Mouse (Mus musculus) forebrain, embryonic 14.5 days (tissue): ENCODE results near the gene Sema7a. TPM values are rescaled to one million over a fixed set of nuclear protein-coding genes. Genes with fewer than 3 reads are reported as not detected.

ENCODE experiments used
- ATAC-seq: fragments of 200-750 bp; cut with Nextera tagmentation; 2 replicates; pipeline ENCODE4 v1.8.0; 2017; ENCODE audit warnings: mild to moderate bottlenecking, moderate library complexity
- DNase-seq: peaks from one replicate; pipeline ENCODE4 v3.0.0-alpha.2; 2015; ENCODE audit warnings: low spot score
- H3K27ac ChIP-seq: fragments of 300-500 bp; sonication (generic); 2 replicates; pipeline ENCODE4 v1.5.1; 2014; ENCODE audit warnings: low read depth, mild to moderate bottlenecking, control low read depth, low read length, moderate library complexity
- H3K27me3 ChIP-seq: fragments of 300-500 bp; sonication (generic); replicated peaks from 2 replicates; pipeline ENCODE4 v1.6.1; 2014; ENCODE audit warnings: low read length, control low read depth, mixed read lengths; ENCODE audit not compliant: control insufficient read depth, insufficient read depth
- H3K36me3 ChIP-seq: fragments of 300-500 bp; sonication (generic); 2 replicates; pipeline ENCODE4 v1.6.1; 2014; ENCODE audit warnings: low read length, control low read depth; ENCODE audit not compliant: control insufficient read depth, insufficient read depth
- H3K4me1 ChIP-seq: fragments of 300-500 bp; sonication (generic); 2 replicates; pipeline ENCODE4 v1.6.1; 2014; ENCODE audit warnings: antibody characterized with exemption, low read length, control low read depth; ENCODE audit not compliant: control insufficient read depth, insufficient read depth
- H3K4me2 ChIP-seq: fragments of 300-500 bp; sonication (generic); 2 replicates; pipeline ENCODE4 v1.6.1; 2014; ENCODE audit warnings: mild to moderate bottlenecking, control low read depth, low read length
- H3K4me3 ChIP-seq: fragments of 300-500 bp; sonication (generic); 2 replicates; pipeline ENCODE4 v1.5.1; 2014; ENCODE audit warnings: low read depth, low read length, control low read depth
- H3K9ac ChIP-seq: fragments of 300-500 bp; sonication (generic); 2 replicates; pipeline ENCODE4 v1.6.1; 2014; ENCODE audit warnings: mild to moderate bottlenecking, low read length, control low read depth, moderate library complexity
- H3K9me3 ChIP-seq: fragments of 300-500 bp; sonication (generic); replicated peaks from 2 replicates; pipeline ENCODE4 v1.6.1; 2016; ENCODE audit warnings: low read length, control low read depth, mixed read lengths; ENCODE audit not compliant: control insufficient read depth
- whole genome bisulfite sequencing: fragments of 180-500 bp; shearing (Covaris S2); extraction: QIAGEN DNeasy Blood & Tissue Kit; methylation state at CpG from one replicate; pipeline ENCODE4 v1.1.7; 2014; 5-methylcytosine and 5-hydroxymethylcytosine counted together
- polyA plus RNA-seq: library from polyadenylated mRNA; unstranded; fragments of >200 nt; fragmentation: Nextera tagmentation; extraction: Ambion mirVana; gene quantifications from 2 replicates; pipeline ENCODE4 v1.2.1, GENCODE M21; 2014

Gene Sema7a
- 3.6 and 6.2 TPM in 2 replicates for polyA plus RNA-seq

GRCm38 (mm10) chr9:57939431-57940348, at the start of gene Sema7a:
TSS of gene Sema7a (plus strand) at chr9:57940112.
- Histone ChIP-seq H3K9ac (peak within 1 kb of the TSS; percentile 91), H3K4me2 (peak within 1 kb of the TSS; percentile 88), H3K9me3 (no peaks in the 10 kb centered on the region), H3K4me1 (peaks cover 19% of the 10 kb centered on the region), H3K27ac (peak within 1 kb of the TSS; percentile 95), H3K4me3 (peak within 1 kb of the TSS; percentile 81), H3K36me3 (no peaks in the 10 kb centered on the region), H3K27me3 (no peaks in the 10 kb centered on the region; the same call in 1 of the 2 replicates)
- peak; percentile 87 for ATAC-seq
- DNase-seq = peak; percentile 88
- WGBS = under 1% methylated on average over 48 of the region's 60 CpGs

DNA sequence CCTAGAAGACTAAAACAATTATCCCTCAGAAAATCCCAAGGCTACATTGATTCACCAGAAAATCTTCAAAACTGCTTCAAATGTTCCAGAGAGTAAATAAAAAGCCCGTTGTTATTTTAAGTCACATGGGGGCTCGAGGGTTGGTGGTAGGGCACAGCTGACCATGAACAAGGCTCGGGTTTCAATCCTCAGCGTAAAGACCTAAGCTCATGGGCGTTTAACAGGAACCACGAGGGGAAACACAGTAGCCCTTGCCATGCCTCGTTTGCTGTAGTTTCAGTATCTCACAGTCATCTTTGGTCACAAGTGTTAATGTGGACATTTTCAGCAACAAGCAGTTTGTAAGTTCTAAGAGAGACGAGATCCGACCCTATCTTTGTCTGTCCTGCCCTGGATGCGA, 39.4 kb upstream of the Sema7a start:
- Histone ChIP-seq H3K4me3 (no peak overlapping the region), H3K36me3 (no peaks in the 10 kb centered on the region), H3K4me1 (peaks cover 20% of the 10 kb centered on the region), H3K27ac (peak overlapping the region; percentile 81; the same call in 1 of the 2 replicates), H3K9me3 (no peaks in the 10 kb centered on the region), H3K27me3 (no peaks in the 10 kb centered on the region), H3K9ac (no peak overlapping the region), H3K4me2 (peak overlapping the region; percentile 32; the same call in 1 of the 2 replicates)
- DNase-seq (no peak), ATAC-seq (no peak)
- WGBS = 51% methylated on average over 10 of the region's 10 CpGs

GRCm38 (mm10) chr9:57901197-57901596, 38.7 kb upstream of the Sema7a start:
- peak; percentile 86 for ATAC-seq
- Histone ChIP-seq H3K36me3 (no peaks in the 10 kb centered on the region), H3K9me3 (no peaks in the 10 kb centered on the region), H3K27ac (peak overlapping the region; percentile 81), H3K4me2 (peak overlapping the region; percentile 32), H3K9ac (peak overlapping the region; percentile 43; the same call in 1 of the 2 replicates), H3K4me3 (no peak overlapping the region), H3K4me1 (peaks cover 20% of the 10 kb centered on the region), H3K27me3 (no peaks in the 10 kb centered on the region)
- peak; percentile 63 for DNase-seq
- WGBS = 6% methylated on average over 9 of the region's 9 CpGs

GRCm38 (mm10) chr9:57901601-57902000, 38.3 kb upstream of the Sema7a start:
- Histone ChIP-seq H3K27me3 (no peaks in the 10 kb centered on the region), H3K4me3 (no peak overlapping the region), H3K4me2 (peak overlapping the region; percentile 32), H3K9ac (peak overlapping the region; percentile 43; the same call in 1 of the 2 replicates), H3K9me3 (no peaks in the 10 kb centered on the region), H3K36me3 (no peaks in the 10 kb centered on the region), H3K4me1 (peaks cover 20% of the 10 kb centered on the region), H3K27ac (peak overlapping the region; percentile 81)
- DNase-seq (peak; percentile 78), ATAC-seq (peak; percentile 89)
- 2% methylated on average over 3 of the region's 3 CpGs for WGBS

GRCm38 (mm10) chr9:57902132-57902531, 37.8 kb upstream of the Sema7a start:
- no peaks in the 10 kb centered on the region for H3K36me3 ChIP-seq
- ATAC-seq (0 out of 2 replicates have a peak, but pooled peaks have one; percentile 40), DNase-seq (no peak)
- H3K4me1 ChIP-seq = peaks cover 20% of the 10 kb centered on the region
- H3K9ac ChIP-seq = no peak overlapping the region
- no peak overlapping the region for H3K4me3 ChIP-seq
- 34% methylated on average over 4 of the region's 4 CpGs for WGBS
- peak overlapping the region; percentile 81 for H3K27ac ChIP-seq
- no peak overlapping the region for H3K4me2 ChIP-seq
- H3K9me3 ChIP-seq = no peaks in the 10 kb centered on the region
- no peaks in the 10 kb centered on the region for H3K27me3 ChIP-seq

DNA sequence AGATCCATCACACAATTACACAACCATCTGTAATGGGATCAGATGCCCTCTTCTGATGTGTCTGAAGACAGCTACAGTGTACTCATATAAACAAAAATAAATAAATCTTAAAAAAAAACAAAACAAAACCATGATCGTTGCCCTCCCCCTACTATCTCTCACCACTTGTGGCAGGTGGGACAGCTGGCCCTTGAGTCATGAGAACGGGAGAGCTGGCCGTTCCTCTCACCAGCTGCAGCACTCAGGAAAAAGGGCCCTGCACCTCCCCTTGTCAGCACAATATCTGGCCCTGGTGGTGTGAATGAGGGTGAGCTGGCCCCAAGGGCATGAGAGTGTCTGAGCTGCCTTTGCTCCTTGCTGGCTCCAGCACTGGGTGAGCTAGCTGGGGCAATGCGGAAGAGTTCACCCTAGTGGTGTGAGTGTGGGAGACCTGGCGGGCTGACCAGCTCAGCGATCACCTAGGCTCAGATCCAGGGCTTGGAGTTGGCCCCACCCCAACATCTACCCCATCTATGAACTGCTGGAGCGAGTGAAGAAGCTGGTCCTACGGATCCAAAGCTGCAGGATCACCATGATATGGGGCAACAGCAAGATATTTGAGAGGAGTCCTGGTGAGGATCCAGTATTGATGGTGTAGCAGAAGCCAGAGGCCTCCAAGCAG, 36.2 kb upstream of the Sema7a start:
- 80% methylated on average over 8 of the region's 8 CpGs for WGBS
- Histone ChIP-seq H3K4me3 (no peak overlapping the region), H3K27me3 (no peaks in the 10 kb centered on the region), H3K4me2 (no peak overlapping the region), H3K9me3 (no peaks in the 10 kb centered on the region), H3K9ac (no peak overlapping the region), H3K36me3 (no peaks in the 10 kb centered on the region), H3K4me1 (peaks cover 20% of the 10 kb centered on the region), H3K27ac (no peak overlapping the region)
- ATAC-seq (no peak), DNase-seq (no peak)

DNA sequence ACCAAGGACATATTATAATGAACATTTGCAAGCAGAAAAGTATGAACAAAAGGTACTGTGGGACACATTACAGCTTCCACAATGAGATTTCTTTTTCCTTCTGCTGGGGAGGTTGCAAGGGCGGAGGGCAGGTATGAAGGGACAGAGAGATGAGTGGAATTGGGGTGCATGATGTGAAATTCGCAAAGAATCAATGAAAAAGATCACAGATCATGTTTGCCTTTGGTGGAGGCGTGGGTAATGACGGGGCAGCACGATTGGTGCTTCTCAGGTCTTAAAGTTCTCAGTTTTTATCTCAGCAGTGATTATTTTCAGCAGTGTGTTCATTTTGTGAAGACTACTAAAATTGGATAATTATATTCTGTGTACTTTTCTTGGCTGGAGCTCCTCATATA, 35.7 kb upstream of the Sema7a start:
- Histone ChIP-seq H3K27ac (no peak overlapping the region), H3K4me1 (peaks cover 20% of the 10 kb centered on the region), H3K4me2 (no peak overlapping the region), H3K27me3 (no peaks in the 10 kb centered on the region), H3K36me3 (no peaks in the 10 kb centered on the region), H3K4me3 (no peak overlapping the region), H3K9ac (no peak overlapping the region), H3K9me3 (no peaks in the 10 kb centered on the region)
- ATAC-seq (no peak), DNase-seq (no peak)
- WGBS = 92% methylated on average over 5 of the region's 5 CpGs

DNA sequence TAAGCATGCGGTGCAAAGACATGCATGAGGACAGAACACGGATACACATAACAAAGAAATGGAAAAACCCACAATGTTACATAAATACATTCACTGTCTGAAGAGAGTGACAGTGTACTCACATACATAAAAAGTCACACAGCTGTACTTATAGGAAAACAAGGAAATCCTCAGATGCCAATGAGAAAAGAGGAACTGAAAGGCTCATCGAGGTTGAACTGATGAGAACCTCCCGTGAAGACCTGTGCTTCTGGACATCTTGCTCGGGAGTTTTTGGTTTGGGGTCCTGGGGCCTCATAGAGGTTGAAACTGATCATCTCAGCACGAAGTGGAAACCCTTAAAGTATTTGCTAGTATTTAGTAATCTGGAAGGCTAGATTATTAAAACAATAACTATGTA, 32.7 kb upstream of the Sema7a start:
- no peak for DNase-seq
- Histone ChIP-seq H3K9me3 (no peaks in the 10 kb centered on the region), H3K9ac (no peak overlapping the region), H3K4me2 (no peak overlapping the region), H3K36me3 (no peaks in the 10 kb centered on the region), H3K27ac (no peak overlapping the region), H3K4me3 (no peak overlapping the region), H3K27me3 (no peaks in the 10 kb centered on the region), H3K4me1 (peaks cover 9% of the 10 kb centered on the region)
- no peak for ATAC-seq
- WGBS = 82% methylated on average over 6 of the region's 6 CpGs
